In the genomic region with DNA sequence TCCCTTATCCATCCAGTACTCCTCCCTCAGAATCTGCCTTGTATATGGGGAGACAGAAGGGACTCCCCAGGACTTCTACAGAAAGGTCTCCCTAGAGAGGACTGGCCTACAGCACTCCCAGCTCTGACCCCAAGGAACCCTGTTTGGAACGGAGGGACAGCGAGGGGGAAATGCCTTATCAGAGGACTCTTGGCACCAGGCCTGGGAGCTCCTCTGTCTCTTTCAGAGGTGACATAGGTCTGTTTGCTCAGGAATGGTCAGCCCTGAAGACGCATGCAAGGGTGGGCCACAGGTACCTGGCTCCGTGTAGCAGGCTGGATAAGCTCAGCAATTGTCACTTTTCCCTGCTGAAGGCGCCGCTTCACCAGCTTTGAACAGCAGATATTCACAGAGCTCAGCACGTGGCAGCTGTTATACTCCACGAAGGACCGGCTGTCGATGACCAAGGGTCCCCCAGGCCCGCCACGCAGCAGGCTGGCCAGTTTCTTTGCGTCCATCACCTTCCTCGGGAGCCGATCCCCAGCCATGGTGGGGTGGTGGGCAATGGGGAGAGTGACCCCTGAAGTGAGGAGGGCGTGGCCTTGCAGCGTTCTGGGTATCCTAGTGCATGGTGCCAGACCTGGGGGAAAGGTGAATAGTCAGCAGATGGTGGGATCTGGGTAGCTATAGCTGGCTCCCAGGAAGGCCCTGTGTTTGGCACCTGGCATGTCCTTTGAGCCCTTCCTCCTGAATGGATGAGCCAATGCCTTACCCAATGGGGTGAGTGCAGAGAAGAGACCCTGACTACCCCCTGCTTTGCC, we compare ENCODE assay signal across 11 mouse cellular contexts. TPM values are rescaled to one million over a fixed set of nuclear protein-coding genes. Genes with fewer than 3 reads are reported as not detected.
A peak's percentile ranks its signal among the peaks of the same experiment; 100 is the strongest.
DNase-seq lines count a peak whose midpoint lies in the region; ATAC-seq lines count a peak whose summit lies in the region.
"Had no signal": no experiment of that assay in that cellular context is flagged by ENCODE, and none has a peak within 500 bp of the region (broad histone marks: within the 10 kb centered on the region; RNA-seq: fewer than 3 reads in every experiment).

No protein-coding gene starts in this region.

- peak; percentile 61 for DNase-seq in cerebellum, adult 11-12 months
- DNase-seq in cerebellum, postnatal 4 days (ENCODE audit: low spot score in 2 of 2): no peak
- DNase-seq in liver, embryonic 13.5 days: no peak
- no peak for DNase-seq in liver, embryonic 11.5 days (ENCODE audit: low spot score)
- no peak for DNase-seq in frontal cortex, postnatal 25 days (ENCODE audit: low spot score in 2 of 2)
- DNase-seq: kidney, adult 2 months had no signal

- no peaks in the 10 kb centered on the region for H3K9me3 ChIP-seq in liver, embryonic 13.5 days (replicated peaks)
- H3K9me3 ChIP-seq in liver, embryonic 11.5 days (ENCODE audit: control insufficient read depth, low read length): no peaks in the 10 kb centered on the region
- no peaks in the 10 kb centered on the region for H3K9me3 ChIP-seq in hindbrain, embryonic 16.5 days (ENCODE audit: control insufficient read depth, low read length)
- H3K9me3 ChIP-seq in neural tube, embryonic 14.5 days (ENCODE audit: control insufficient read depth, low read length): no peaks in the 10 kb centered on the region
- H3K9me3 ChIP-seq in kidney, embryonic 16.5 days (ENCODE audit: low read length): no peaks in the 10 kb centered on the region
- H3K9me3 ChIP-seq: stomach, embryonic 15.5 days had no signal

- no peak overlapping the region for H3K4me3 ChIP-seq in liver, embryonic 13.5 days (replicated peaks)
- H3K4me3 ChIP-seq in liver, embryonic 11.5 days (ENCODE audit: low read depth, low read length): no peak overlapping the region
- 0 out of 2 replicates have a peak overlapping the region, but pooled peaks have one; percentile 7 for H3K4me3 ChIP-seq in hindbrain, embryonic 16.5 days (ENCODE audit: low read length)
- no peak overlapping the region for H3K4me3 ChIP-seq in neural tube, embryonic 14.5 days (ENCODE audit: low read depth, low read length)
- H3K4me3 ChIP-seq in kidney, embryonic 16.5 days (ENCODE audit: low read length): no peak overlapping the region
- H3K4me3 ChIP-seq: stomach, embryonic 15.5 days had no signal

- H3K36me3 ChIP-seq in liver, embryonic 13.5 days: peaks cover 28% of the 10 kb centered on the region
- H3K36me3 ChIP-seq in liver, embryonic 11.5 days (ENCODE audit: control insufficient read depth, insufficient read depth, low read length): no peaks in the 10 kb centered on the region
- H3K36me3 ChIP-seq in hindbrain, embryonic 16.5 days (ENCODE audit: control insufficient read depth, insufficient read depth, low read length): peaks cover 27% of the 10 kb centered on the region
- peaks cover 32% of the 10 kb centered on the region for H3K36me3 ChIP-seq in neural tube, embryonic 14.5 days (ENCODE audit: control insufficient read depth, insufficient read depth, low read length)
- H3K36me3 ChIP-seq in kidney, embryonic 16.5 days (ENCODE audit: insufficient read depth, low read length): no peaks in the 10 kb centered on the region
- H3K36me3 ChIP-seq: stomach, embryonic 15.5 days had no signal

- peak overlapping the region; percentile 76 for H3K9ac ChIP-seq in liver, embryonic 13.5 days
- no peak overlapping the region for H3K9ac ChIP-seq in liver, embryonic 11.5 days (ENCODE audit: low read depth, low read length)
- H3K9ac ChIP-seq in hindbrain, embryonic 16.5 days (ENCODE audit: low read depth, low read length): peak overlapping the region; percentile 48
- peak overlapping the region; percentile 55 for H3K9ac ChIP-seq in neural tube, embryonic 14.5 days (replicated peaks; ENCODE audit: low read depth, low read length)
- no peak overlapping the region for H3K9ac ChIP-seq in kidney, embryonic 16.5 days (replicated peaks; ENCODE audit: low read length)
- H3K9ac ChIP-seq: stomach, embryonic 15.5 days had no signal

- H3K4me1 ChIP-seq in liver, embryonic 13.5 days (replicated peaks): peaks cover 98% of the 10 kb centered on the region
- H3K4me1 ChIP-seq in liver, embryonic 11.5 days (replicated peaks; ENCODE audit: control insufficient read depth, insufficient read depth, low read length): peaks cover 49% of the 10 kb centered on the region
- peaks cover 60% of the 10 kb centered on the region for H3K4me1 ChIP-seq in hindbrain, embryonic 16.5 days (ENCODE audit: control insufficient read depth, insufficient read depth, low read depth, low read length)
- peaks cover 60% of the 10 kb centered on the region for H3K4me1 ChIP-seq in neural tube, embryonic 14.5 days (ENCODE audit: control insufficient read depth, insufficient read depth, low read length)
- peaks cover 16% of the 10 kb centered on the region for H3K4me1 ChIP-seq in kidney, embryonic 16.5 days (ENCODE audit: insufficient read depth, low read length)

- 0 out of 2 replicates have a peak overlapping the region, but pooled peaks have one; percentile 24 for H3K4me2 ChIP-seq in liver, embryonic 13.5 days
- no peak overlapping the region for H3K4me2 ChIP-seq in liver, embryonic 11.5 days
- H3K4me2 ChIP-seq in hindbrain, embryonic 16.5 days (ENCODE audit: low read length): peak overlapping the region; percentile 89
- H3K4me2 ChIP-seq in neural tube, embryonic 14.5 days (ENCODE audit: low read depth, low read length): peak overlapping the region; percentile 88
- no peak overlapping the region for H3K4me2 ChIP-seq in kidney, embryonic 16.5 days (replicated peaks; ENCODE audit: low read depth, low read length)
- H3K4me2 ChIP-seq: stomach, embryonic 15.5 days had no signal

- WGBS in liver, embryonic 13.5 days (ENCODE audit: insufficient replicate concordance): 52% methylated on average over 17 of the region's 17 CpGs
- WGBS in liver, embryonic 11.5 days: 55% methylated on average over 17 of the region's 17 CpGs
- WGBS in hindbrain, embryonic 16.5 days: 41% methylated on average over 17 of the region's 17 CpGs
- 40% methylated on average over 17 of the region's 17 CpGs for WGBS in neural tube, embryonic 14.5 days
- WGBS in kidney, embryonic 16.5 days: 61% methylated on average over 17 of the region's 17 CpGs

- ATAC-seq in liver, embryonic 13.5 days (ENCODE audit: low read depth): no peak
- ATAC-seq in liver, embryonic 11.5 days (replicated peaks; ENCODE audit: low FRiP score): no peak
- ATAC-seq in hindbrain, embryonic 16.5 days: no peak
- ATAC-seq in neural tube, embryonic 14.5 days (ENCODE audit: low read depth): no peak
- ATAC-seq in kidney, embryonic 16.5 days (ENCODE audit: low FRiP score, low TSS enrichment): no peak

- H3K27ac ChIP-seq in liver, embryonic 13.5 days: peak overlapping the region; percentile 98
- H3K27ac ChIP-seq in liver, embryonic 11.5 days (ENCODE audit: low read depth, low read length): no peak overlapping the region
- peak overlapping the region; percentile 76 for H3K27ac ChIP-seq in hindbrain, embryonic 16.5 days (ENCODE audit: low read depth, low read length)
- H3K27ac ChIP-seq in neural tube, embryonic 14.5 days (ENCODE audit: low read depth, low read length): peak overlapping the region; percentile 82
- H3K27ac ChIP-seq in kidney, embryonic 16.5 days (ENCODE audit: low read length): no peak overlapping the region
- H3K27ac ChIP-seq: macrophage; stomach, embryonic 15.5 days had no signal

- peaks cover 72% of the 10 kb centered on the region for H3K27me3 ChIP-seq in liver, embryonic 13.5 days
- peaks cover 70% of the 10 kb centered on the region for H3K27me3 ChIP-seq in liver, embryonic 11.5 days (replicated peaks; ENCODE audit: control insufficient read depth, insufficient read depth, low read length)
- H3K27me3 ChIP-seq in hindbrain, embryonic 16.5 days (replicated peaks; ENCODE audit: control insufficient read depth, insufficient read depth, low read length): no peaks in the 10 kb centered on the region
- H3K27me3 ChIP-seq in neural tube, embryonic 14.5 days (ENCODE audit: control insufficient read depth, insufficient read depth, low read length): no peaks in the 10 kb centered on the region
- H3K27me3 ChIP-seq in kidney, embryonic 16.5 days (ENCODE audit: insufficient read depth, low read length): peaks cover 27% of the 10 kb centered on the region

RNA-seq across cellular contexts. Expression of a gene that starts 5.8 kb away (rescaled TPM):
- polyA plus RNA-seq in liver, embryonic 13.5 days (2015; fragmentation: Nextera tagmentation; extraction: Ambion mirVana): 4.4 and 4.6 TPM in 2 replicates
- 2.5 and 2.6 TPM in 2 replicates for polyA plus RNA-seq in liver, embryonic 11.5 days (2014; fragmentation: Nextera tagmentation; extraction: Ambion mirVana)
- 109 and 117 TPM in 2 replicates for polyA plus RNA-seq in hindbrain, embryonic 16.5 days (2015; fragmentation: Nextera tagmentation; extraction: Ambion mirVana)
- polyA plus RNA-seq in neural tube, embryonic 14.5 days (2014; fragmentation: Nextera tagmentation; extraction: Ambion mirVana): 136 and 141 TPM in 2 replicates
- 2.4 and 2.5 TPM in 2 replicates for polyA plus RNA-seq in kidney, embryonic 16.5 days (2015; fragmentation: Nextera tagmentation; extraction: Ambion mirVana)

RNA-seq across cellular contexts. Expression of a gene that starts 29.0 kb away (rescaled TPM):
- 62.5 and 64.3 TPM in 2 replicates for polyA plus RNA-seq in liver, embryonic 13.5 days (2015; fragmentation: Nextera tagmentation; extraction: Ambion mirVana)
- 63.1 and 67.1 TPM in 2 replicates for polyA plus RNA-seq in liver, embryonic 11.5 days (2014; fragmentation: Nextera tagmentation; extraction: Ambion mirVana)
- polyA plus RNA-seq in hindbrain, embryonic 16.5 days (2015; fragmentation: Nextera tagmentation; extraction: Ambion mirVana): 52.7 and 55.9 TPM in 2 replicates
- 50.5 and 53.5 TPM in 2 replicates for polyA plus RNA-seq in neural tube, embryonic 14.5 days (2014; fragmentation: Nextera tagmentation; extraction: Ambion mirVana)
- polyA plus RNA-seq in kidney, embryonic 16.5 days (2015; fragmentation: Nextera tagmentation; extraction: Ambion mirVana): 69.1 and 77.2 TPM in 2 replicates

RNA-seq across cellular contexts. Expression of a gene that starts 30.7 kb away (rescaled TPM):
- not detected in 2 replicates for polyA plus RNA-seq in liver, embryonic 13.5 days (2015; fragmentation: Nextera tagmentation; extraction: Ambion mirVana)
- polyA plus RNA-seq in liver, embryonic 11.5 days (2014; fragmentation: Nextera tagmentation; extraction: Ambion mirVana): not detected in 2 replicates
- 0.25 TPM in 2 replicates for polyA plus RNA-seq in hindbrain, embryonic 16.5 days (2015; fragmentation: Nextera tagmentation; extraction: Ambion mirVana)
- not detected in 2 replicates for polyA plus RNA-seq in neural tube, embryonic 14.5 days (2014; fragmentation: Nextera tagmentation; extraction: Ambion mirVana)
- polyA plus RNA-seq in kidney, embryonic 16.5 days (2015; fragmentation: Nextera tagmentation; extraction: Ambion mirVana): not detected in 2 replicates
- polyA plus RNA-seq: kidney, adult 2 months; macrophage; stomach, embryonic 15.5 days had no signal

RNA-seq across cellular contexts. Expression of a gene that starts 46.0 kb away (rescaled TPM):
- not detected in 2 replicates for polyA plus RNA-seq in liver, embryonic 13.5 days (2015; fragmentation: Nextera tagmentation; extraction: Ambion mirVana)
- not detected in 2 replicates for polyA plus RNA-seq in liver, embryonic 11.5 days (2014; fragmentation: Nextera tagmentation; extraction: Ambion mirVana)
- polyA plus RNA-seq in hindbrain, embryonic 16.5 days (2015; fragmentation: Nextera tagmentation; extraction: Ambion mirVana): 0.24 TPM in 2 replicates
- not detected in 2 replicates for polyA plus RNA-seq in neural tube, embryonic 14.5 days (2014; fragmentation: Nextera tagmentation; extraction: Ambion mirVana)
- not detected in 2 replicates for polyA plus RNA-seq in kidney, embryonic 16.5 days (2015; fragmentation: Nextera tagmentation; extraction: Ambion mirVana)
- polyA plus RNA-seq: kidney, adult 2 months; macrophage; stomach, embryonic 15.5 days had no signal

RNA-seq across cellular contexts. Expression of a gene that starts 54.6 kb away (rescaled TPM):
- polyA plus RNA-seq in liver, embryonic 13.5 days (2015; fragmentation: Nextera tagmentation; extraction: Ambion mirVana): not detected in 2 replicates
- polyA plus RNA-seq in liver, embryonic 11.5 days (2014; fragmentation: Nextera tagmentation; extraction: Ambion mirVana): not detected in 2 replicates
- polyA plus RNA-seq in hindbrain, embryonic 16.5 days (2015; fragmentation: Nextera tagmentation; extraction: Ambion mirVana): not detected in 2 replicates
- polyA plus RNA-seq in neural tube, embryonic 14.5 days (2014; fragmentation: Nextera tagmentation; extraction: Ambion mirVana): not detected in 2 replicates
- not detected in 2 replicates for polyA plus RNA-seq in kidney, embryonic 16.5 days (2015; fragmentation: Nextera tagmentation; extraction: Ambion mirVana)
- polyA plus RNA-seq: kidney, adult 2 months; macrophage; stomach, embryonic 15.5 days had no signal

Comparison
In these comparisons a context has a peak if more than half of its experiments do, and no peak if none do; other contexts are left out.
1. H3K27ac ChIP-seq: peak in liver, embryonic 13.5 days (single experiment), hindbrain, embryonic 16.5 days (single experiment) and neural tube, embryonic 14.5 days (single experiment); none in liver, embryonic 11.5 days (single experiment) and kidney, embryonic 16.5 days (single experiment).
2. H3K4me2 ChIP-seq: peak in liver, embryonic 13.5 days (single experiment), hindbrain, embryonic 16.5 days (single experiment) and neural tube, embryonic 14.5 days (single experiment); none in liver, embryonic 11.5 days (single experiment) and kidney, embryonic 16.5 days (single experiment).
3. H3K9ac ChIP-seq: peak in liver, embryonic 13.5 days (single experiment), hindbrain, embryonic 16.5 days (single experiment) and neural tube, embryonic 14.5 days (single experiment); none in liver, embryonic 11.5 days (single experiment) and kidney, embryonic 16.5 days (single experiment).
4. RNA of a gene that starts 5.8 kb away (polyA plus RNA-seq): 136 to 141 TPM in neural tube, embryonic 14.5 days and 109 to 117 TPM in hindbrain, embryonic 16.5 days; 4.4 to 4.6 TPM in liver, embryonic 13.5 days, 2.5 to 2.6 TPM in liver, embryonic 11.5 days and 2.4 to 2.5 TPM in kidney, embryonic 16.5 days; every median in the first group is over 10 times any median in the second.